Mouse (Mus musculus) megakaryocyte, embryonic 14.5 days (primary cell): Measurements from ENCODE around the gene Ubr7.

Experiments
- FLI1 ChIP-seq: IDR thresholded peaks from 2 replicates; pipeline ENCODE4 v1.6.1; 2012; ENCODE audit warnings: low read length, inconsistent platforms, mixed read lengths
- GATA1 ChIP-seq: IDR thresholded peaks from 3 replicates; pipeline ENCODE4 v1.6.1; 2012; ENCODE audit warnings: mixed read lengths, low read length, inconsistent platforms, borderline replicate concordance

DNA sequence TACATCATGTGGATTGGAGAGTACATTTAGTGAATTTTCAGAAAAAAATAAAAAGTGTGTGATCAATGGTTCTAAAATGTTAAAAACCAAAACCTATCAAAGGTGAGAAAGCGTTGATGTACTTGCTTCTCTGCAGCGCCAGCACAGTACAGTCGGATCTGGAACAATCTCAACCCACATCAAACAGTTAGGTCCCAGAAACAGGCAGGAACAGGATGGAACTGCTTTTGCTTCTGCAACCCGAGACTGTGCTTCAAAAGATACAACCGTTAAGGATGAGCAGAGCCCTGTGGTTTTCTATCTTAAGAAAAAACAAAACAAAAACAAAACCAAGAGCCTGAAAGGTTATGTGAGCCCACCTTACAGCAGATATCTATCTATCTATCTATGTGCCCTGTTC lies 25.1 kb downstream of the Ubr7 start:
- TF ChIP-seq GATA1 (no peak), FLI1 (no peak)
